Mouse (Mus musculus): ENCODE results near the gene Krt83. TPM values are rescaled to one million over a fixed set of nuclear protein-coding genes. Genes with fewer than 3 reads are reported as not detected.

Gene Krt83
- polyA plus RNA-seq, 2 experiments = 0.06 TPM; not detected in 1

DNA sequence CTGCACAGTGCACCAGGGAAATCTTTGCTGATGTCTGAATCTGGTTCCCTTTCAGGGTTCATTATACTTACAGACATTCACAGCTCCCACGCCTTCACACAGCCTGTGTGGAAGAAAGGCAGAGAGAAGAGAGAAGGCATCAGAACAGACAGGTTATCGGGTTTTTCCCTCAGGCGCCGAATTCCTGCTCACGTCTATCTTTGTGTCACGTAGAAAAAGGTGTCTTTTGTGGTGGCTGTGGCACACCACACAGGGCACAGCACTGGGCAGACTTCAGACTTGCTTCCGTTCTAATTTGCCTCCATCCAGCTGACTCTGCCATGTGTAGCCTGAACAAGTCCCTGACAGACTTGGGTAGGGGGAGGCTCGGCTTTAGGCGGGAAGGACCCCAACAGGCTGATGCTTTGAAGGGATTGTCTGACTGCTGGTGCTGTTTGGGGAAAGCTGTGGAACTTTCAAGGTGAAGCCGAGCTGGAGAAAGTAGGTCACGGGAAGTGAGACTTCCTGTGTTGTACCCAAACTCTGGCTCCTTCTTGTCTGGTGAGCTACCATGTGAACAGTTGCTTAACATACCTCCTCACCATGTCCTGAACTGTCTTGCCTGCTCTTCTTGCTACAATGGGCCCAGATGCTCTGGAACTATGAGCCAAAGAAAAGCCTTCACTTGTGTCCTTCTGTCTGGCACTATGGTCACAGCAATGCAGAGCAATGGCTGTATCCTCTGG lies 5.2 kb downstream of the Krt83 start:
- ATAC-seq (ENCODE audit: low FRiP score, low read depth) = no peak
- H3K4me2 ChIP-seq (replicated peaks; ENCODE audit: low read depth, low read length, severe bottlenecking) = no peak overlapping the region
- H3K27ac ChIP-seq (replicated peaks; ENCODE audit: low read depth, low read length) = no peak overlapping the region
- no peak for TF ChIP-seq POLR2A (IDR thresholded peaks at IDR 0.05; ENCODE audit: borderline replicate concordance, extremely low read depth, insufficient read depth, insufficient read length)
- WGBS = 75% methylated on average over 11 of the region's 11 CpGs
- no peak overlapping the region for H3K9ac ChIP-seq (ENCODE audit: low read depth, low read length, severe bottlenecking)
- no peaks in the 10 kb centered on the region for H3K4me1 ChIP-seq (ENCODE audit: control insufficient read depth, insufficient read depth, low read length)
- no peak overlapping the region for H3K4me3 ChIP-seq (replicated peaks; ENCODE audit: low read length)
- H3K36me3 ChIP-seq (ENCODE audit: control insufficient read depth, insufficient read depth, low read length) = no peaks in the 10 kb centered on the region
- no peaks in the 10 kb centered on the region for H3K9me3 ChIP-seq (ENCODE audit: control insufficient read depth, low read length)
- no peaks in the 10 kb centered on the region for H3K27me3 ChIP-seq (ENCODE audit: control insufficient read depth, insufficient read depth, low read length)
- DNase-seq (ENCODE audit: low spot score) = no peak

DNA sequence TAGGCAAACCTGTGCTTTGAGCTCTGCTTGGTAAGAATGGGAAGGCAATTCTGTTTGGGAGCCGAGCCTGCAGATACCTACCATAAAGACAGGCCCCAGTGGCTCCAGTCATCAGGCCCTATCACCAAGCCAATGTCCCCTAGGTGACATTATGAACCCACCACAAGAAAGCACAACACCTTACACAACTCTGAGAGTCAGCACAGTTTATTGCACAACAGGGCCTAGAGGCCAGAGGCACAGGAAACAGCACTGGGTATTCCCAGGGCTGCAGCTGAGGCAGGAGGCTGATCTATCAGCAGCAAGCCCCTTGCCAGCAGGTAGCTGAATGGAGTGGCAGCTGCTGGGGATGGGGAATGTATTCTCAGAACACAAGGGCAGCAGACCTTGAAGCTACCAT lies 6.4 kb downstream of the Krt83 start:
- no peak overlapping the region for H3K4me3 ChIP-seq (replicated peaks; ENCODE audit: low read length)
- no peak overlapping the region for H3K4me2 ChIP-seq (replicated peaks; ENCODE audit: low read depth, low read length, severe bottlenecking)
- DNase-seq (ENCODE audit: low spot score) = no peak
- 53% methylated on average over 1 of the region's 1 CpGs for WGBS
- no peak overlapping the region for H3K27ac ChIP-seq (replicated peaks; ENCODE audit: low read depth, low read length)
- H3K9me3 ChIP-seq (ENCODE audit: control insufficient read depth, low read length) = no peaks in the 10 kb centered on the region
- no peak for ATAC-seq (ENCODE audit: low FRiP score, low read depth)
- TF ChIP-seq POLR2A (IDR thresholded peaks at IDR 0.05; ENCODE audit: borderline replicate concordance, extremely low read depth, insufficient read depth, insufficient read length) = no peak
- no peak overlapping the region for H3K9ac ChIP-seq (ENCODE audit: low read depth, low read length, severe bottlenecking)
- no peaks in the 10 kb centered on the region for H3K27me3 ChIP-seq (ENCODE audit: control insufficient read depth, insufficient read depth, low read length)
- no peaks in the 10 kb centered on the region for H3K36me3 ChIP-seq (ENCODE audit: control insufficient read depth, insufficient read depth, low read length)
- no peaks in the 10 kb centered on the region for H3K4me1 ChIP-seq (ENCODE audit: control insufficient read depth, insufficient read depth, low read length)

DNA sequence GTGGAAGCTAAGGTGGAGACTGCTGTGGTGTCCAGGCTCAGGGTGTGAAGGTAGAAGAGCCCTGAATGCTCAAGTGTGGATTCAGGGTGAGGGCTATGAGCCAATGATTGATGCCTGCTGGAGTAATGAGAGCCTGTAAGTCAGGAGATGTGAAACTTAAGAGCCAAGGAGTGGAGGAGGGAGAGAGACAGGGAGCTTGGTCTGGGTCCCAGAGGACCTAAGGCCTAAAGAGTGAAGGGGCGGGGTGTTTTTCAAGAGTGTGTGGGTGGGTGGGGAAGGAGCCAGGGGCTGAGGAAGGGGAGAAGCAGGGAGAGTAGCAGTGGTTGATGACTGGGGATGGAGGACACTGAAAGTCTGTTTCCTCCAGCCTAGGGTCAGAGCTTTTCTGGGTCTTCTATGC lies 7.7 kb downstream of the Krt83 start:
- H3K4me1 ChIP-seq (ENCODE audit: control insufficient read depth, insufficient read depth, low read length) = 0 out of 2 replicates have a peak, but pooled peaks cover 4% of the 10 kb centered on the region
- H3K36me3 ChIP-seq (ENCODE audit: control insufficient read depth, insufficient read depth, low read length) = no peaks in the 10 kb centered on the region
- peaks cover 7% of the 10 kb centered on the region; the same call in 1 of the 2 replicates for H3K27me3 ChIP-seq (ENCODE audit: control insufficient read depth, insufficient read depth, low read length)
- DNase-seq (ENCODE audit: low spot score) (no peak), ATAC-seq (ENCODE audit: low FRiP score, low read depth) (no peak)
- H3K9me3 ChIP-seq (ENCODE audit: control insufficient read depth, low read length) = no peaks in the 10 kb centered on the region
- no peak overlapping the region for H3K4me2 ChIP-seq (replicated peaks; ENCODE audit: low read depth, low read length, severe bottlenecking)
- H3K4me3 ChIP-seq (replicated peaks; ENCODE audit: low read length) = no peak overlapping the region
- H3K9ac ChIP-seq (ENCODE audit: low read depth, low read length, severe bottlenecking) = no peak overlapping the region
- no peak overlapping the region for H3K27ac ChIP-seq (replicated peaks; ENCODE audit: low read depth, low read length)
- no peak for TF ChIP-seq POLR2A (IDR thresholded peaks at IDR 0.05; ENCODE audit: borderline replicate concordance, extremely low read depth, insufficient read depth, insufficient read length)
- 63% methylated on average over 1 of the region's 1 CpGs for WGBS

DNA sequence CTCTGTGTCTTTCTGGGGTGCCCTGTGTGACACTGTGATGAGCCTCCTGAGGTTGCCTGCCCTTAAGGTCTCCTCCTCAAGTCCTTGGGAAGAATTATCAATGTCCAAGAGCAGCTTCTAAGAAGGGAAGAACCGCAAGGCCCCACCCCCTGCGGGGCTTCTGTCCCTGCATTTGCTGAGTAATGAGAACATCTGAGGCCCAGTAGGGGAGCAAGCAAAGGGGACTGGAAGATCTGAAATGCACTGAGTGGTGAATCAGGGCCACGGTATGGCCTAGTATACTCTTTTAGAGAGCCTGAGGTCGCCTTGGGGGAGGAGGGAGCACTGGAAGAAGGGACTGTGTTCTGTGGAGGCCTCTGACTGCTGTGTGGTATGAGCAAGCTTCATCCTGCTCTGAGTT lies 9.3 kb downstream of the Krt83 start:
- no peak overlapping the region for H3K4me2 ChIP-seq (replicated peaks; ENCODE audit: low read depth, low read length, severe bottlenecking)
- ATAC-seq (ENCODE audit: low FRiP score, low read depth) (no peak), DNase-seq (ENCODE audit: low spot score) (no peak)
- peaks cover 9% of the 10 kb centered on the region; the same call in 1 of the 2 replicates for H3K27me3 ChIP-seq (ENCODE audit: control insufficient read depth, insufficient read depth, low read length)
- H3K4me3 ChIP-seq (replicated peaks; ENCODE audit: low read length) = no peak overlapping the region
- no peaks in the 10 kb centered on the region for H3K9me3 ChIP-seq (ENCODE audit: control insufficient read depth, low read length)
- WGBS = 47% methylated on average over 4 of the region's 4 CpGs
- no peaks in the 10 kb centered on the region for H3K36me3 ChIP-seq (ENCODE audit: control insufficient read depth, insufficient read depth, low read length)
- TF ChIP-seq POLR2A (IDR thresholded peaks at IDR 0.05; ENCODE audit: borderline replicate concordance, extremely low read depth, insufficient read depth, insufficient read length) = no peak
- H3K9ac ChIP-seq (ENCODE audit: low read depth, low read length, severe bottlenecking) = no peak overlapping the region
- no peak overlapping the region for H3K27ac ChIP-seq (replicated peaks; ENCODE audit: low read depth, low read length)
- 0 out of 2 replicates have a peak, but pooled peaks cover 4% of the 10 kb centered on the region for H3K4me1 ChIP-seq (ENCODE audit: control insufficient read depth, insufficient read depth, low read length)

DNA sequence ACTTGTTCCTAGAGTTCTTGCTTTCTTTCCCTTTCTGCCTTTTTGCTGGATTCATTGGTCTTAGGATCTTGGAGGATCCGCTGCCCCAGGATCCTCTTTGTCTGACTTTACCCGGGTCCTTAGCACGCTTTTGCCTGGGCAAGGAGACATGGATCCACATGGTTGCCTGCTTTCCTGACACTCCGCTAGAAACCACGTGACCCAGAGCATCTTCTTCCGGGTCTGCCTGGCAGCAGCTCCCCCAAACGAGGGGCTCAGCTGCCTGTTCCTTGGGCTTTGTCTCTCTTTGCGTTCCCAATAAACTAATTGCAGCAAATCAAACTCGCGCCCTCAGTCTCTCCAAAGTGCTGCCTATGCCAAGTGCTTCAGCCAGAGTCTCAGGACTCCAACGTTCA lies 11.6 kb downstream of the Krt83 start:
- Histone ChIP-seq H3K9me3 (ENCODE audit: control insufficient read depth, low read length) (no peaks in the 10 kb centered on the region), H3K27ac (replicated peaks; ENCODE audit: low read depth, low read length) (no peak overlapping the region), H3K9ac (ENCODE audit: low read depth, low read length, severe bottlenecking) (no peak overlapping the region), H3K27me3 (ENCODE audit: control insufficient read depth, insufficient read depth, low read length) (peaks cover 9% of the 10 kb centered on the region; the same call in 1 of the 2 replicates), H3K36me3 (ENCODE audit: control insufficient read depth, insufficient read depth, low read length) (no peaks in the 10 kb centered on the region), H3K4me2 (replicated peaks; ENCODE audit: low read depth, low read length, severe bottlenecking) (peak overlapping the region; percentile 48), H3K4me1 (ENCODE audit: control insufficient read depth, insufficient read depth, low read length) (0 out of 2 replicates have a peak, but pooled peaks cover 4% of the 10 kb centered on the region), H3K4me3 (replicated peaks; ENCODE audit: low read length) (peak overlapping the region; percentile 24)
- DNase-seq (ENCODE audit: low spot score) = no peak
- WGBS = 32% methylated on average over 11 of the region's 11 CpGs
- TF ChIP-seq POLR2A (IDR thresholded peaks at IDR 0.05; ENCODE audit: borderline replicate concordance, extremely low read depth, insufficient read depth, insufficient read length) = no peak
- ATAC-seq (ENCODE audit: low FRiP score, low read depth) = no peak

All from limb, embryonic 14.5 days (tissue).